Mouse (Mus musculus) liver, embryonic 15.5 days (tissue): ENCODE data around the gene Mpp2. TPM values are rescaled to one million over a fixed set of nuclear protein-coding genes. Genes with fewer than 3 reads are reported as not detected.

Experiments used
- ATAC-seq: fragments of 200-750 bp; cut with Nextera tagmentation; 2 replicates; pipeline ENCODE4 v1.8.0; 2017; ENCODE audit warnings: moderate number of reproducible peaks, mild to moderate bottlenecking, moderate library complexity; ENCODE audit not compliant: insufficient read depth
- H3K27ac ChIP-seq: fragments of 300-500 bp; sonication (generic); replicated peaks from 2 replicates; pipeline ENCODE4 v1.5.1; 2015; ENCODE audit warnings: mild to moderate bottlenecking, inconsistent platforms
- H3K27me3 ChIP-seq: fragments of 300-500 bp; sonication (generic); 2 replicates; pipeline ENCODE4 v1.6.1; 2015; ENCODE audit warnings: mild to moderate bottlenecking, inconsistent platforms
- H3K36me3 ChIP-seq: fragments of 300-500 bp; sonication (generic); replicated peaks from 2 replicates; pipeline ENCODE4 v1.6.1; 2015; ENCODE audit warnings: moderate library complexity, mild to moderate bottlenecking, inconsistent platforms
- H3K4me1 ChIP-seq: fragments of 300-500 bp; sonication (generic); replicated peaks from 2 replicates; pipeline ENCODE4 v1.6.1; 2015; ENCODE audit warnings: inconsistent platforms
- H3K4me2 ChIP-seq: fragments of 300-500 bp; sonication (generic); 2 replicates; pipeline ENCODE4 v1.6.1; 2015; ENCODE audit warnings: moderate library complexity, mild to moderate bottlenecking, inconsistent platforms
- H3K4me3 ChIP-seq: fragments of 300-500 bp; sonication (generic); replicated peaks from 2 replicates; pipeline ENCODE4 v1.5.1; 2015; ENCODE audit warnings: mild to moderate bottlenecking, inconsistent platforms
- H3K9ac ChIP-seq: fragments of 300-500 bp; sonication (generic); 2 replicates; pipeline ENCODE4 v1.6.1; 2015; ENCODE audit warnings: moderate library complexity, mild to moderate bottlenecking, inconsistent platforms
- H3K9me3 ChIP-seq: fragments of 300-500 bp; sonication (generic); replicated peaks from 2 replicates; pipeline ENCODE4 v1.6.1; 2016; ENCODE audit warnings: inconsistent platforms
- WGBS: fragments of 180-500 bp; shearing (Covaris S2); methylation state at CpG from one replicate; pipeline ENCODE4 v1.1.7; 2015; ENCODE audit warnings: mixed read lengths; ENCODE audit not compliant: insufficient replicate concordance; 5-methylcytosine and 5-hydroxymethylcytosine counted together
- polyA plus RNA-seq: library from polyadenylated mRNA; unstranded; fragments of >200 nt; fragmentation: Nextera tagmentation; extraction: Ambion mirVana; gene quantifications from 2 replicates; pipeline ENCODE4 v1.2.1, GENCODE M21; 2015

Gene Mpp2
- polyA plus RNA-seq, 1 experiment from 2014 or later: 11.5 TPM

DNA sequence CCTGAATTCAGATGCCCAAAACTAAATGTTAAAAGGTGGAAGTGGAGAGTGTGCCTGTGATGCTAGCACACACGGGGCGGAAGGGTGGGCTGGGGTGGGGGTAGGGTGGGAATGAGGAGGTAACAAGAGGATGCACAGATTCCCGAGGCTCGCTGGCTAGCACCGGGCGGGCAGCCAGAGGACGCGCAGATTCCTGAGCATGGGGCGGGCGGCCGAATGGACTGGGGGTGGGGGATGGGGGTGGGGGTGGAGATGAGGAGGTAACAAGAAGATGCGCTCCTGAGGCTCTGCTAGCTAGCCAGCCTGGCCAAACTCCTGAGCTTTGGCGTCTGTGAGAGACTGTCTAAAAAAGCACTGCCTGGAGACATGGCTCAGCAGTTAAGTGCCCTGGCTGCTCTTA is 17.9 kb downstream of the Mpp2 start:
- Histone ChIP-seq H3K27me3 (peaks cover 16% of the 10 kb centered on the region), H3K4me2 (no peak overlapping the region), H3K36me3 (0 out of 2 replicates have a peak, but pooled peaks cover 4% of the 10 kb centered on the region), H3K4me1 (peaks cover 5% of the 10 kb centered on the region; the same call in 1 of the 2 replicates), H3K27ac (no peak overlapping the region), H3K4me3 (no peak overlapping the region), H3K9ac (no peak overlapping the region), H3K9me3 (no peaks in the 10 kb centered on the region)
- WGBS: 25% methylated on average over 13 of the region's 13 CpGs
- ATAC-seq: no peak

DNA sequence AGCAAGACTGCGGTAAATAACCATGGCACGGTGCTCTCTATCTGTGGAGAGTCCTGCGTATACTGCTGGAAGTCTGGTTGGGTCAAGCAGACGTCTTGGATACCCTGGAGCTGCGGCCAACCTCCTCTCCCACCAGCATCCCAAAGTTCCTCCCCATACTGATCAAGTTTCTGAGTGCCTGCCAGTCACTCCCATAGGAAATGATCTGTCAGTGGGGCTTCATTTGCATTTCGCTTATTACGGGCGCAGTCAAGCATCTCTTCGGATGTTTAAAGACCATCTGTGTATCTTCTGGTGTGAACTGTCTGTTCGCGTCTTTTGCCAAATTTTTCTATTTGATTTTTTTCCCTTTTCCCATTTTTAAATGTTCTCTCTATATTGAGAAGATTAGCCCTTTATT is 18.7 kb downstream of the Mpp2 start:
- Histone ChIP-seq H3K9ac (no peak overlapping the region), H3K9me3 (no peaks in the 10 kb centered on the region), H3K4me3 (no peak overlapping the region), H3K4me2 (no peak overlapping the region), H3K4me1 (peaks cover 5% of the 10 kb centered on the region; the same call in 1 of the 2 replicates), H3K36me3 (0 out of 2 replicates have a peak, but pooled peaks cover 4% of the 10 kb centered on the region), H3K27me3 (peaks cover 16% of the 10 kb centered on the region), H3K27ac (no peak overlapping the region)
- 61% methylated on average over 11 of the region's 11 CpGs for WGBS
- ATAC-seq: no peak

DNA sequence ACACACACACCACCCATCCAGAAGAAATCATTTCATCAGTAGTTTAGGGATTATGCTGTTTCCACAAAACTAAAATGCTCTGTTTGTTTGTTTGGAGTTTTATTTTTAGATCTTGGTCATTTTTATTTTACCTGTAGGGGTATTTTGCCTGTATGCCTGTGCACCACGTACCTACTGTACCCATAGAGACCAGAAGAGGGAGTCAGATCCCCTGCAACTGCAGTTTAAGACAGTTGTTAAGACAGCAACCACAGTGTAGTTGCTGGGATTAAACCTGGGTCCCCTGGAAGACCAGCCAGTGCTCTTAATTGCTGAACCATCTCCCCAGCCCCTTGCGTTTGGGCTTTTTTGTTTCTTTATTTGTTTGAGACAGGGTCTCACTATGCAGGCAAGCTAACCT is 19.3 kb downstream of the Mpp2 start:
- Histone ChIP-seq H3K4me2 (no peak overlapping the region), H3K9me3 (no peaks in the 10 kb centered on the region), H3K36me3 (peaks cover 9% of the 10 kb centered on the region), H3K4me1 (peaks cover 5% of the 10 kb centered on the region; the same call in 1 of the 2 replicates), H3K9ac (no peak overlapping the region), H3K4me3 (no peak overlapping the region), H3K27me3 (peaks cover 16% of the 10 kb centered on the region), H3K27ac (no peak overlapping the region)
- WGBS: 30% methylated on average over 2 of the region's 2 CpGs
- ATAC-seq: no peak

DNA sequence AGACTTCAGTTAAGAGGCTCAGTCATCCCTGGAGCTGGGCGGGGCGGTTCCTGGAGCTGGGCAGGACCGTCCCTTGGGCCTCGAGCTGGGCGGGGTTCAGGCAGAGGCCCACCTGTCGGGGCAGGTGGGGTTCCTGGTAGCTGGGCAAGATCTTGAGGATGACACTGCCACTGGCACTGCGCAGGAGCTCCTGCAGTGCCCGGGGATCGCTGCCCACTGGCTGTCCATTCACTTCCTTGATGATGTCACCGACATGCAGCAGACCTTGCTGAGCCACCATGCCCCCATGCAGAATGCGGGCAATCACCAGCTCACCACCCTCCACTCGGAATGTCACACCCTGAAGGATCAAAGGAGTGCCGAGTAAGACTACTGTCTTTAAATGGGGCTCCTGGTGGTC is 25.2 kb downstream of the Mpp2 start:
- Histone ChIP-seq H3K4me3 (no peak overlapping the region), H3K36me3 (peaks cover 46% of the 10 kb centered on the region), H3K9ac (no peak overlapping the region), H3K9me3 (no peaks in the 10 kb centered on the region), H3K4me2 (no peak overlapping the region), H3K4me1 (peaks cover 26% of the 10 kb centered on the region), H3K27me3 (peaks cover 24% of the 10 kb centered on the region), H3K27ac (no peak overlapping the region)
- 70% methylated on average over 13 of the region's 13 CpGs for WGBS
- peak; percentile 25; the same call in 1 of the 2 replicates for ATAC-seq

DNA sequence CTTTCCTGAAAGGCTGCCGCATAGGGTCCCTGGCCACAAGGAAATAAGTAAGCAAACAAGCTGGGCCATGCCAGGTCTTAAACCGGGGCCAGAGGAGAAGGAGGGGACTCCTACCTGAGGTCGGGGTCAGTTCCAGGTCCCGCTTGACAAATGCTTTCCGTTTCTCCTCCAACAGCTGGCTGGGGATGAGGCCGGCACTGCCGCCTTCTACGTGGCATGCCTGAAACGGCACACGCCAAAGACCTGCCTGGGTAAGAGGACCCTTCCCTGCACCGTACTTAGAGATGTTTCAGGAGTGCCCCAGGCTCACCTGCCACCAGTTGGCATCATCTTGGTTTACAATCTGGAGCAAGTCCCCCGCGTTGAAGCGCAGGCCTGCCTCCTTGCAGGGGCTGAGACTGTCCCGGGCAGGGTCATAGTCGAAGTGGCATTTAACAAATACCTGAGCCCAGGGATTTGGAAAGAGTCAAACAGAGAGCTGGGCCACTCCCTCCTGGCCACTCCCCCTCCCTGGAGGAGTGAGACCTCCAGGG is 26.3 kb downstream of the Mpp2 start:
- peaks cover 24% of the 10 kb centered on the region for H3K27me3 ChIP-seq
- no peak overlapping the region for H3K4me2 ChIP-seq
- no peak overlapping the region for H3K4me3 ChIP-seq
- no peak for ATAC-seq
- 34% methylated on average over 16 of the region's 16 CpGs for WGBS
- H3K27ac ChIP-seq: no peak overlapping the region
- H3K4me1 ChIP-seq: peaks cover 21% of the 10 kb centered on the region
- no peak overlapping the region for H3K9ac ChIP-seq
- H3K9me3 ChIP-seq: no peaks in the 10 kb centered on the region
- peaks cover 46% of the 10 kb centered on the region for H3K36me3 ChIP-seq

DNA sequence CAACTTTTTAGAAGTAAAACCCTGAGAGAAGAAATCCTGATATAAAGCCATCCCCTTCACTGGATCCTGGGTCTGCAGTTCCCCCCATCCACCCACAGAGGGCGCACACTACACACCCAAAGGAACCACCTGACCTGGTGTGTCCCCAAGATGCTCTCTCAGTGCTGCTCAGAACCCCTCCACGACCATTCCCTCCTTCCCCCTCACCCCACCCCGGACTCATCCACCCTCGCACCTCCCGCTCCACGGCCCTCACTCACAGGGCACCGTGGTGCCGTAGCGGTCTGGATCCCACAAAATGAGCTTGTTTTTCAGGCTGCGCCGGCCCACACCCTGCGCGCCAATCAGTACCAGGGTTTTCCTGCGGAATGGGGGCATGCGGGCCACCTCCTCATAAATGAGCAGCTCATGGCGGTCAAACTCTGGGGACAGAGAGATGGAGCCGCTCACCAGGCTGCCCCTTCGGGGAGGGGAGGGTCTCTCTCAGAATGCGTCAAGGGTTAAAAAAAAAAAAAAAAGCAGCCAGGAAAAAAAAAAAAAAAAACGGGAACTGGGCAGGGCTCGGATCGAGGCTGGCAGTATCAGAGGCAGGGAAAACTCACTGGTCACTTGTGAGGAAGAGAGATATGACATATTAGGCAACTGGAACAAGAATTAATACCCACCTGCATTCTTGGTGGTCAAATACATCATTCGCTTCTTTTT is 26.9 kb downstream of the Mpp2 start:
- H3K9me3 ChIP-seq: no peaks in the 10 kb centered on the region
- ATAC-seq: no peak
- peaks cover 46% of the 10 kb centered on the region for H3K36me3 ChIP-seq
- H3K27ac ChIP-seq: no peak overlapping the region
- H3K27me3 ChIP-seq: peaks cover 24% of the 10 kb centered on the region
- H3K9ac ChIP-seq: no peak overlapping the region
- H3K4me1 ChIP-seq: peaks cover 21% of the 10 kb centered on the region
- H3K4me2 ChIP-seq: peak overlapping the region; percentile 46
- peak overlapping the region; percentile 6; the same call in 1 of the 2 replicates for H3K4me3 ChIP-seq
- 6% methylated on average over 23 of the region's 23 CpGs for WGBS

DNA sequence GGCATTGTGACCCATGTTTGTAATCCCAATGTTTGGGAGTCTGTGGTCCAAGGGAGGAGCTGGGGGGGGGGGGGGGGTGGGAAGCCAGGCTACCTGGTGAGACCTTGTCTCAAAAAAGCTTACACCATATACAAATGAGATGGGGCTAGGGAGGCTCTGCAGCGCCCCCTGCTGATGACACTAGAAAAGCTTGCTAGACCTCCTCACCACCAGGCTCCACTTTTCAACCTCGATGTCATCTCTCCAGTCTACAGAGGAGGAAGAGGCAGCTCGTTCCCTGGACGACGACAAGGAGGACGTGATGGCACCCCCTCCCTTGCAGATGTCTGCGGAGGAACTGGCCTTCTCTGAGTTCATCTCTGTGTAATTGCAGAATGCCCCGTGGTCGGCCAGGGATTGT is 34.5 kb downstream of the Mpp2 start:
- Histone ChIP-seq H3K27ac (no peak overlapping the region), H3K4me3 (no peak overlapping the region), H3K9ac (no peak overlapping the region), H3K36me3 (0 out of 2 replicates have a peak, but pooled peaks cover 2% of the 10 kb centered on the region), H3K4me2 (no peak overlapping the region), H3K9me3 (no peaks in the 10 kb centered on the region), H3K4me1 (no peaks in the 10 kb centered on the region), H3K27me3 (peaks cover 15% of the 10 kb centered on the region; the same call in 1 of the 2 replicates)
- 19% methylated on average over 9 of the region's 9 CpGs for WGBS
- ATAC-seq: no peak

DNA sequence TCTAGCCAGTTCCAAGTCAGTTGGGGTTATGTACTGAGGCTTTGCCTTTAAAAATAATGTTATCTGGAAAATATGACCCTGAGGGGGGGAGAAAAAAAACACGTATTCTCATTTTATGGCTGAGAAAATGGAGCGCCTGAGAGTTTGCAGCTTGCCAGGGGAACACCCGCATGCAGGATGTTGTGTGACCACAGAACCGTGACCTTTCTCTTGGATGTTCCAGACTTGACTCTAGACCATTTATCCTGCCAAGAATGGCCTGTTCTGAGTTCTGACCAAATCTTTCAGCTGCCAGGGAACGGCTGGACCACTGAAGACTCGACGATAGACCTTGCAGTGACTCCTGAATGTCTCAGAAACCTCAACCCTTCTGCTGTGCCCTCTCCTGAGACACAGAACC is 35.1 kb downstream of the Mpp2 start:
- H3K27me3 ChIP-seq: peaks cover 15% of the 10 kb centered on the region; the same call in 1 of the 2 replicates
- 60% methylated on average over 7 of the region's 7 CpGs for WGBS
- H3K27ac ChIP-seq: no peak overlapping the region
- no peak overlapping the region for H3K4me2 ChIP-seq
- no peak for ATAC-seq
- H3K9me3 ChIP-seq: no peaks in the 10 kb centered on the region
- no peak overlapping the region for H3K9ac ChIP-seq
- H3K4me3 ChIP-seq: no peak overlapping the region
- no peaks in the 10 kb centered on the region for H3K4me1 ChIP-seq
- H3K36me3 ChIP-seq: no peaks in the 10 kb centered on the region

DNA sequence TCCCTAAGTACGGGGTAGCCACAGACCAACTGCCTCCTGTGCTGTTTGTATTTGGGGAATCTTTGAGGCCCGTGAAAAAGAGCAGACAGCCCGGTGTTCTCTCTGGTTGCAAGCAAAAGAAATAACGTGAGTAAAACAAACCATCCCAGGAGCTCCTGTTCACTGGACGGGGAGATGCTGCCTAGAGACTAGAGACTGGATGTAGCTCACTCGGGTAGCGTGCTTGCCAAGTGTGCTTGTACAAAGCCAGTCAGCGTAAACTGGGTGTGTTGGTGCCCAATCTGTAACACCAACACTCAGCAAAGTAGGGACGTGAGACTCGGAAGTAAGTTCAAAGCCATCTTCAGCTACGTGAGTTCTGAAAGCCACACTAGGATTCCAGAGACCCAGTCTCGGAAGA is 35.6 kb downstream of the Mpp2 start:
- no peaks in the 10 kb centered on the region for H3K36me3 ChIP-seq
- H3K4me3 ChIP-seq: no peak overlapping the region
- ATAC-seq: no peak
- H3K4me1 ChIP-seq: no peaks in the 10 kb centered on the region
- no peak overlapping the region for H3K9ac ChIP-seq
- no peak overlapping the region for H3K4me2 ChIP-seq
- no peaks in the 10 kb centered on the region for H3K9me3 ChIP-seq
- 72% methylated on average over 12 of the region's 12 CpGs for WGBS
- H3K27ac ChIP-seq: no peak overlapping the region
- H3K27me3 ChIP-seq: peaks cover 15% of the 10 kb centered on the region; the same call in 1 of the 2 replicates

DNA sequence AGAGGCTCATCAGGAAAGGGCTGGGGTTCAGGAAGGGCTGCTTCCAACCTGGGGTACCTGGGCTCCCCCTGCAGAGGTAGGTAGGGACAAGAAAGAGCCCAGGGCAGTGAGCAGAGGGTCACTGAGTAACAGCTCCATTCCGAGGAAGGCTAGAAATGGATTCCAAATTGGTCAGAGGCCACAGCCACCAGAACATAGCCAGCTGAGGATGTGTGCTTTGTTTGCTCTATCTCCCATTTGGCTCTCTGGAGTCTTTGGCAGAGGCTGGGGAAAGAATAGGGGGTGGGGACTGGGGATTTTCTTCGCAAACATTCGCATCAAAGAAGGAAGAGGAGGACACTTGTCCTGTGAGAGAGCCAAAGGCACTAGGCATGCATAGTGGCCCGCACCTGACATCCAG is 36.4 kb downstream of the Mpp2 start:
- no peak for ATAC-seq
- Histone ChIP-seq H3K9ac (no peak overlapping the region), H3K9me3 (no peaks in the 10 kb centered on the region), H3K4me2 (no peak overlapping the region), H3K4me3 (no peak overlapping the region), H3K27ac (0 out of 2 replicates have a peak overlapping the region, but pooled peaks have one; percentile 3), H3K36me3 (no peaks in the 10 kb centered on the region), H3K27me3 (peaks cover 15% of the 10 kb centered on the region; the same call in 1 of the 2 replicates), H3K4me1 (no peaks in the 10 kb centered on the region)
- 55% methylated on average over 4 of the region's 4 CpGs for WGBS

DNA sequence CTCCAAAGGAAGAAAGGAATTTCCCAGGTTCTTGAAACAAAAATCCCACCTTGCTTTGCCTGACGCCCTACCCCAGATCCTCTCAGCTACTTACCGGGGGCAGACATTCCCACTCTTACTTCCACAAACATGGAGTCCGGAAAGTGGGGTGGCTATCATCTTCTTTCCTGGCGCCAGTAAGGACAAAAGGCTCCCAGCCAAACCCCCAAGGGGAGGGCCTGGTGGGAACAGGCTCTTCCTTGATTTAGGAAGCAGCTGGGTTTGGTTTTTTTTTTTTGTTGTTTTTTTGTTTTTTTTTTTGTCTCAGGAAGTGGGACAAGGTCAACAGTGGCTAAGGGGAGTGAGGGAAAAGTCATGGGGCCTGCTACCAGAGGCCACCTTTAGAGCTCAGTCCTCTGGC is 36.8 kb downstream of the Mpp2 start:
- Histone ChIP-seq H3K36me3 (no peaks in the 10 kb centered on the region), H3K4me3 (no peak overlapping the region), H3K27me3 (peaks cover 15% of the 10 kb centered on the region; the same call in 1 of the 2 replicates), H3K9me3 (no peaks in the 10 kb centered on the region), H3K27ac (0 out of 2 replicates have a peak overlapping the region, but pooled peaks have one; percentile 3), H3K4me1 (no peaks in the 10 kb centered on the region), H3K9ac (no peak overlapping the region), H3K4me2 (no peak overlapping the region)
- 49% methylated on average over 4 of the region's 4 CpGs for WGBS
- no peak for ATAC-seq
